Mouse (Mus musculus) lung, adult 18-20 months (tissue): ENCODE results near the gene Styxl1.

Experiments
- DNase-seq, 2 experiments: peaks; one replicate each; pipeline ENCODE4 v3.0.0; 2022; ENCODE audit warnings: mixed read lengths in 2 of 2

Styxl1 gene

DNA sequence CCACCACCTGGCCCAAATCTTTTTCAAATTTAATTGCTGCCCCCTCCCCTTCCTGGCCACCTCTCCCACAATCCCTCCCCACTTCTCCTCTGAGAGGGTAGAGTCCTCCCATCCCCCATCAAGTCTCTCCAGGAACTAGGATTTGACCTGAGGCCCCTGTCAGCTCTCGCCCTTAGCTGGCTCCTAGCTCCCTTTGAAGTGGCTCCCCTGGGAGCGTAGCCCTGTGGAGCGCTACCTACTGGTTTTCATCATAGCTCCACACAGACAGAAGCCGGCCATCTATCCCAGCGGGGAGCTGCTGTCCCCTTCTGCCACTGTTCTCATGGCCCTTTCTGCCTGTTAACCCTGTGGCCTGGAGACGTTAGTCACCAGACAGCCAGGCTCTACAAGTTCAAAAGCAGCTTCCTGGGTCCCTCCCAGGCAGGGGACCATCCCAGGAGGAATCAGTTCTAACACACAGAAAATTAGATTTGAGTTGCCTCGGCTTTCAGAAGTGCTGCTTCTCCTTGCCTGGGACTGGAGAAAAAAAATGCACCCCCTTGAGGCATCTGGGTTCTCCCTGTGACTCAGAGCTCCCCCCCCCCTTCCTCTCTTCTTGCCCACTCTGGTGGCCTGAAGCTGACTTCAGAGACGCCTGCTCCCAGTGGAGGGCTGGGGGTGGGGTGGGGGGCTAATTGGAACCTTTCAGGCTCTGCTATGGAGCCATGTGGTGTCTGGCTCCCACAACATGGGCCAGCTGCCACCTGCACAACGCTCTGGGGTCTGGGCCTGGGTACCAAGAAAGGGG, 53.5 kb downstream of the Styxl1 start:
- DNase-seq: no peak

DNA sequence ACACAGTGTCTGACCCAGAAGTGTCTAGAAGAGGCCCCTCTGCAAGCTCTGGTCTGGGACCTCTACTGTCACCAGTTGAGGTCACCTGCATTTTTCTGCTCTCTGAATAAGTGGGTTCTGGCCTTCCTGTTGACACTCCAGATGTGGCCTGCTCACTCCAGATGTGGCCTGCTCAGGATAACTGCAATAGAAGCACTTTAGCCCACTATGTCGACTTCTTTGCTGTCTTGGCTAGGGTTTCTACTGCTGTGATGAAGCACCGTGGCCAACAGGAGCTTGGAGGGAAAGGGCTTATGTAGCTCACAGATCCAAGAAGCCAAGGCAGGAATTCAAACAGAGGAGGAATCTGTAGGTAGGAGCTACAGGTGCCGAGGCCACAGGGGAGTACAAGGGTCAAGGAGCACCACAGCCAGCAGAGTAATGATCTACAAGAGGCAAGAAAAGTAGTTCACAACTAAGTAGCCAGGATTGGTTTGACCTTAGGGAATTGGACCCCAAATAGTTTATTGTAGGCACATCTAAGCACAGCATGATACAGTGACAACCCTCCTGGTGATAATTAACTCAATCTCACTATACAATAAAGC, 54.9 kb downstream of the Styxl1 start:
- DNase-seq: no peak

DNA sequence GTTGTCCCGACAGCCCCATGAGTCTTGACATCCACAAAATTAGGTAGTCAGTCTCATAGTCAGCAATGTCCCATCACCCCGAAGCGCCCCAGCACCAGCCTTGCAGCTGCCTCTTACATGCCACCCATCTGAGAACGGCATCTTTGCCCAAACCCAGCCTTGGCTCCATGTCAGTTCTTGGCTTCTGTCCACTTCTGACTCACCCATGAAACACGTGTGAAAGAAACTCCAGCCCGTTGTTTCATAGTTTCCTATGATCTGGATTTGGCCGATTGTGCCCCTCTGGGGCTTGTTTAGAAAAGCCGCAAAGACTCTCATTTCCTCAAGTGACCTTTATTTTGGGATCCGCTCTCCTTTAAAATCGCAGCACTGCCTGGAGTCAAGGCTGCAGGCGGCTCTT, 56.1 kb downstream of the Styxl1 start:
- peak; percentile 81 to 84 for DNase-seq

DNA sequence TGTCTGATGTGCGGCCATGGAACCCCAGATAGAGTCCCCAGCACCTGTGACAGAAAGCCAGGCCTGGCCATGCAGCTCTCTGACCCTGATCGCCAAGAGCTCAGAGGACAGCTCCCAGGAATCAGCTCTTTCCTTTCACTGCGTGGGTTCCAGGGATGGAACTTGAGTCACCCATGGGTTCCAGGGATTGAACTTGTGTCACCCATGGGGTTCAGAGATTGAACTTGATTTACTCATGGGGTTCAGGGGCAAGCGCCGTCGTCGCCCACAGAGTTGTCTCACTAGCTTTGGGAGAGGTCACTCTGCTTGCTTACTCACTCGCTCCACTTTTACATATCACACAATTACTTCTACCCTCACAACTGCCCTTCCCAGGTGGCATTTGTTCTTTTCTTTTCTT, 57.1 kb downstream of the Styxl1 start:
- no peak for DNase-seq

DNA sequence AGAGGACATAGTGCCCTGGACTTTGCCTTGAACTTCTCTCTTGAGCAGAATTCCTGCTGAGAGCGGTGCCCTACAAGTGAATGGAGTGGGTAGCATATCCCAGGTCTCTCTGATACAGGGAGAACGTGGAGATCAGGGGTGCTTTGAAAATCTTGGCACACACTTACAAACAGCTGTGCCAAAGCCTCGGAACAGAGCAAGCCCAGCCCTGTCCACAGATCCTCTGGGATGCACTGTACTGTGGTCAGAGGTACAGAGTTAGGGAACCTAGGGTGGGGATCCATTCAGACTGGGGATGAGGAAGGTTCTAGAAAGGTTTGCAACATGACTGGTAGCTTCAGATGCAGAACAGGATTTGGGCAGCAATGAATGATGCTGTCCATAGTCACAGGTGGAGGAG, 58.1 kb downstream of the Styxl1 start:
- DNase-seq: no peak

DNA sequence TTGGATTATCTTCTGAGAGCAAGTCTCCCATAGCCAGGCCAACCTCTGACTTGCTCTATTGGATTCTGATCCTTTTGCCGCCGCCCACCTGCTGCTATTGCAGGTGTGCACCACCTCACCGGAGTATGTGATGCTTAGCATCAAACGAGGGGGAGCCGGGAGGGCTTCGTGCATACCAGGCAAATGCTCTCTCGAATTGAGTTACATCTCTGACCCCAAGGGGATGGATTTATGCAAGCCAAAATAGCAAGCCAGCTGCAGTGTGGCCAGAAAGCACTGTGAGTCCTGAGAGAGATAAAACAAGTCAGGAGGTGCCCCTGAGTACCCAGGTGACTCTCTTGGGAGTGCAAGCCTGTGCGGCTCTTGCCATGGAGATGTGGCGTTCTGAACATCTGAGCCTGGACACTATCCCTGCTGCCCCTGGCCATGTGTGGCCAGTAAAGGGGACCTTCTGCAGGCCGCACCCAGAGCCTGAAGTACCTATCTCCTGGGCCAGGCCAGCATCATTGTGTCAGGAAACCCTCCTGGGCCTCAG, 58.5 kb downstream of the Styxl1 start:
- no peak for DNase-seq

DNA sequence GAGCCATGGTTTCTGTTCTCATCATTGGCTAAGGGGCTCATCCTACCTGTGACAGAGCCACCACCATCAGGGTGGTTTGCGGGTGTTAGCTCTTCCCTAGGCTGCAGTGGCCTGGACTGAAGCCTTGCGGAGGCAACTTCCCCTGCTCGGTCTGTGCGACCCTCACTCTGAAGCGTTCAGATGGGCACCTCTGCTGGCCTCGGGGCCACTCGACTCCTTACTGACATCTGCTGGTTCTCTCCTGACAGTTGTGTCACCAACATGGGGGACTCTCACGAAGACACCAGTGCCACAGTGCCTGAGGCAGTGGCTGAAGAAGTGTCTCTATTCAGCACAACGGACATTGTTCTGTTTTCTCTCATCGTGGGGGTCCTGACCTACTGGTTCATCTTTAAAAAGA, 62.6 kb downstream of the Styxl1 start:
- no peak for DNase-seq

DNA sequence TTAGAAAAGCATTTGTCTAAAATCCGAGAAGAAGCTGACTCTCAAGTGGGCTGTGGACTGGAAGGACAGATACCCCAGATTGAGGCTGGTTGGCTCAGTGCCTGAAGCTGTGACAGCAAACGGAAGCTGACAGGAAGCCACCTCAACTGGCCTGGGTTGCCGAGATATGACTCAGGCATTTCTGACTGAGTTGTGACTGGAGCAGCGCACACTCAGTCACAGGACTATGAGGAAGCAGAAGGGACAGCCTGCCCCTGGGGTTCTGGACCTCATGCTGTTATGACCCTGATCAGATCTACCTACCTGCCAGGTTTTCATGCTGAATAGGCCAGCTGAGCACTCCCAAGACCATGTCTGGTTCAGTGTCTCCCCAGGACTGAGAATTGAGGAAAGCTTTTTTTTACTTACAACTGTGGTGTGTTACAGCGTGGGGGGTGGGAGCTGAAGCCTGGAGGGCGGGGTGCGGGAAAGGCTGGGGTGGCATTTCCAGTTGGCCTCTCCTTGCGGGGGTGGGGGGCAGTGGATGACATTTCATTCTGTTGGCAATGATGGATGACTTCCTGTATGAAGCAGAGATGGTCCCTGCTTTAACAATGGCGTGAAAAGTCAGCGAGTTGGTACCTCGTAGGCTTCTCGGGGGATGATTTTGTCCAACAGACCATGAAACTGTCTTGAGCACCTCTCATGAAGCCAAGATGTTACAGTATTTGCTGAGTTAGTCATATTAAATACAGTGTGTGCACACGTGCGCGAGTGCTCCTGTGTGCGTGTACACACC, 64.6 kb downstream of the Styxl1 start:
- peak; percentile 82 to 88 for DNase-seq

DNA sequence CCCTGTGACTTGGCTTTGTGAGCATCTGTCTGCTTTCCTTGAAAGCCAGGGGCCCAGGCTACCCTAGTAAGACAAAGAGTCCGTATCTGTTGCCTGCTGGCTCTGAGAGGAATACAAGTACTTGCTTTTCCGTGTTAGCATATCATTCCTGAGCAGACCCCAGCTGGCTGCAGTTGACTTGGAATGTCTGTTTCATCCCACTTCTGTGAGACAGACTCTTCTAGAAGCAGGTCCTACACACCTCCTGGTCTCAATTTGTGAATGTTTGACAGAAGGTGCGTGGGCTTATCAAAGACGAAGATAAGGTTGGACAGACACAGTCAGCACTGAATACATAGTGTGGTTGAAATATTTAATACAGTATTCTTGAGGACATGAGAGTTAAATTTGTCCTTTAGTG, 65.4 kb downstream of the Styxl1 start:
- DNase-seq: no peak

DNA sequence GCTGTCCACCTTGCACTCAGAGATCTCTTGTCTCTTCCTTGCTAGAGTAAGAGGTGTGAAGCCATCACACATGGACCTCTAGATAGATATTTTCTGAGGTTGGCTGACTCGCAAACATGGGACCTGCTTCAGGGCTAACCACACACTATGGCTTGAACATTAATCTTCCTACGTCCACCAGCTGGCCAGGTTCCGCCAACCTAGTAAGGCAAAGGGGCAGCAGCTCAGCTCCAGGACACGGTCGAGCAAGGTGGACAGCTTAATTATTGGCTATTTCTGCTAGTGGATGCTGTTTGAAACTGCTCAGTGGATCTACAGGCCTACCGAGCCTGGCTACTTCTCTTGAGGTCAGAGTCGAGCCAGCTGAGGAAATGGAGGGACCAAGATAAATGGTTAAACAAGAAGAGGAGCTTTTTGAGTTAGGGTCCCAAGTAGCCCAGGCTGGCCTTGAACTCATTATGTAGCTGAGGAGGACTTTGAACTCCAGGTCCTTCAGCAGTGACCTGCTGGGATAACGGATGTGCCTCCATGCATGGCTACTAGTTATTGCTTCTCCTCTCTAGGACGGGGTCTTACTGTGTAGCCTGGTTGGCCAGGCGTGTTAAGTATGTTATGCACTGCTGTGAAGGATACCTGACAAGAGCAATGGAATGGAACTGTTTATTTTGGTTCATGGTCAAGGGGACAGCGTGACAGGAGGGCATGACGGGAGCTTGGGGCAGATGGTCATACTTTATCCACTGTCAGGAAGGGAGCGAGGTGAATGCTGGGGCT, 66.4 kb downstream of the Styxl1 start:
- DNase-seq: no peak

DNA sequence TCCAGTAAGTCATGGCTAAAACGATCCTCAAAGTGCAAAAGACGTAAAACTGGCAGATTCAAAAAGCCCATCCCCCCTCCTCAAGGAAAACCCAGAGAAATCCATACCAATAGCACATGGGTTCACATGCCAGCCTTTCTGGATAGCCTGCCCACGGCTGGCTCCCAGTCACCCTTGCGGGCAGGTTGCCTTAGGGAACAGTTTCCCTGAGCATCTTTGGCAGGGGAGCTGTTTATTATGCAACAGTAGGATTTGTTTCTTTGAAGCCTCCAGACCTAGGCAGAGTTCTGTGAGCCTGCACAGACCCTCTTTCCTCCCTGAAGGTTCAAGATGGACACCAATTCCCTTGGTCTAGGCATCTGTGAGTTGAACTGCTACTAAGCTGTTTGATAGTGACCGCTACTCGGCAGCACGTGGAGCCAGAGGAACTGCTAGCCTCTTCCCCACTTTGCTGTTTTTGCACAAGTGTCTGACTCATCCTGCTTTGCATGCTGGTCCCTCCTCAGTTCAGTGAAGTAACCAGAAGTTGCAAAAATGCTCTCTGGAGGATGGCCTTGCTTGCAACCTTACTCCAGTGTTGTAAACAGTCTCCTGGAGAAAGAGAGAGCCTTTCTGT, 67.5 kb downstream of the Styxl1 start:
- DNase-seq: peak; percentile 60 to 73

DNA sequence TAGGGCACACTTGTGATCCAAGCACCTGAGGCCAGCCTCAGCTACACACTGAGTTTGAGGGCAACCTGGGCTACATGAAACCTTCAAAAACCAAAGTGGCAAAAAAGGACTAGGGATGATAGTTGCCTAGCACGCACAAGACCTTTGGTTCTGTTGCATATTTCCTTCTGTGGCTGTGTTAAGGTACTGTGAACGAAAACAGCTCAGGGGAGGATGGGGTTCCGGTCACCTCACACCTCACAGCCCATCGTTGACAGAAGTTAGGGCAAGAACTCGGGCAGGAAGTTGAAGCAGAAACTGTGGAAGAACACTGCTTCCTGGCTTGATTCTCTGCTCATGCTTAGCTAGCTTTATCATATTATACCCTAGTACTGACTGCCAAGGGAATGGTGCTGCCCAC, 68.5 kb downstream of the Styxl1 start:
- no peak for DNase-seq

DNA sequence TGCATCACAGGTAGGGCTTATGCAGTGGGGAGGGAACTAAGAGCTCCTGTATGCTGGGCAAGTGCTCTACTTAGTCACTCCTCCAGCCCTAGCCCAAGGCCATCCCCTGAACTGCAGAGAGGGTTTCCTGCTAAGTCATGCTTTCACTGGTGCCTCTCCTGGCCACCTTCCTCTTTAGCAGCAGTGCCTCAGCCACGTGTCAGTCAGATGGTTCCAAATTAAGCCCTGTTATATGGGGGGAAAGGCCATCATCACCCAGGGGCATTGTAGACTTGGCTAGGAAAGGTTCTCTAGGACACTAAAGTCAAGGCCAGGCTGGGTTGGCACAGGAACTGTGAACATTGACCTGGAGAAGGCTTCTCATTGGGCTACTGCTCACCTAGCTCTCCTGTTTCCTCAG, 70.3 kb downstream of the Styxl1 start:
- no peak for DNase-seq

DNA sequence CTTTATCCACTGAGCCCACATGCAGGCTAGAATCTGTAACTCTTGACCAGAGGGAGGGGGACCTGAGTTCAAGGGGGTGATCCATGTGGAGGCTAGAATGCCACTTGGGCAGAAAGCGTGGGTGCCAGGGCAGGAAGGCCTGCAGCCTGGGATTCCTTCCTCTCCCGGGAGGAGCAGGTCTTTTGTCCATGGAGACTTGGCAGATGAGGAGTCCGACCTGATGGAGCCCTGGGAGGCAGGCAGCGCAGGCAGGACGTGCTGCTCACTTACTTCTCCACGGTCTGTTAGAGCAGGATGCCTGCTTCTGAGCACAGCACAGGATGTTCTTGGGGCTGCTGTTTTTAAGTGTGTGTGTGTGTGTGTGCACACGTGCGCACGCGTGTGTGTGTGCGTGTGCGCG, 71.1 kb downstream of the Styxl1 start:
- no peak for DNase-seq

DNA sequence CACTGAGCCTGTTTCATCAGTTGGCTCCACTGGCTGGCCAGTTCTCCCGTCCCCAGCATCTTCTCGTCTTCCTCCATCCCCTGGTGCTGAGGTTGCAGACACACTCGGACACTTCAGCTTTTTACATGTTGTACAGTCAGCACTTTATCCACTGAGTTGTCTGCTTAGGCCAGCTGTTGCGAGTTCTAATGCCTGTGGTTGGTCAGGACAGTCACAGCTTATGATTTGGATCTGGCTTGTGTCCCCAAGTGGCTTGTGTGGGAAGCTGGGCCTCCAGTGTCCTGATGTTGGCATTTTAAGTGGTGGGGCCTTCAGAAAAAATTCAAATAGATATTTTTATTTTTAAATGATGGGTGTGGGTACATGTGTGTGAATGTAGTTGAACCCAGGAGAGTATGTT, 72.8 kb downstream of the Styxl1 start:
- no peak for DNase-seq

DNA sequence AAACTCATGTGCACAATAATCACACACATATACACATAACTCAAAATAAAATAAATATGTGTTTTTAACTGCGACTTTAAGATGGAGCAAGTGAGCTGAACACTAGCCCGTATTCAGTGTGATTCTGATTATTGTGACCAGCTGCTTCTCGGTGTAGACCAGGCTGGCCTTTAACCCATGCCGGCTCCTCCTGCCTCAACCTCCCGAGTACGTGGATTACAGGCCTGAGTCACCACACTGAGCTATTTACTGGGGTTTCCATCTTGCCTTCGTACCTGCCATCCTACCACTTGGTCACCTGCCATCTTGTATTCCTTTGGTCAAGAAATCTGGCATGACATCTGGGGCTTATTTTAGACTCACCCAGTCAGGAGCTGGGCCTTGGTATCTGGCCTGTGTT, 74.8 kb downstream of the Styxl1 start:
- no peak for DNase-seq

DNA sequence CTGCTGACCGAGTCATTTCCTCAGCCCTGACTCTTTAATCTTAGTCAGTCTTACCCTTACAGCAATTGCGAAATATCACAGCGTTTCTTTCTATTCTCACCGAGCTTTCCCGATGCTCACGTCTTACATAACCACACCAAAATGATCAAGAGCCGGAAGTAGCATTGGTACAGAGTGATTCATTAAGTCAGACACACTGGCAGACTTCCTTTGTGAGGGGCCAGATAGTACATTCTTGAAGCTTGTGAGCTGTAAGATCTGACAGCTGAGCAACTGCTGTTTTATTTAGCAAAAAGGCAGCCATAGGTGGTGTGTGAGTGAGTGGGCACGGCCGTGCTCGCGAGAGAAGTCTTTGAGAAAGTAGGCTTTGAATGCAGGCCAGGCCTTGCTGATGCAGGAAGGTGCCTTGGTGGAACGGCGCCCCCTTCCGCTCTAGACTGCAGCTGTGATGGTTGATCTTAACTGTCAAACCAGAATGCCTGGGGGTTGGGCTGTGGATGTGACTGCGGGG, 75.4 kb downstream of the Styxl1 start:
- peak; percentile 52 to 74 for DNase-seq

DNA sequence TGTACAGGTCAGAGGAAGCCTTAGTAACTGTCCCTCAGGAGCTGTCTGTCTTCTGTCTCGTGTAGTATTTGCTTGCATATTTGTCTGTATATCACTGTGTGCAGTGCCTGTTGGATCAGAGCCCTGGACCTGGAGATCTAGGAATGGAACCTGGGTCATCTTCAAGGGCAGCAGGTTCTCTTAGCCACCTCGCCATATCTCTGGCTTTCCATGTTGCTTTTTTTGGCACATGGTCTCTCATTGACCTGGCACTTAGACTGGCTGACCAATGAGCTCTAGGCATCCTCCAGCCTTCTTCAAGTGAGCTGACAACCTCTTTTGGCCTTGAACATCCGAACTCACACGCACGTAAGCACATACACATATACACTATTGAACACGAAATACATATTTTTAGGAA, 76.0 kb downstream of the Styxl1 start:
- no peak for DNase-seq

DNA sequence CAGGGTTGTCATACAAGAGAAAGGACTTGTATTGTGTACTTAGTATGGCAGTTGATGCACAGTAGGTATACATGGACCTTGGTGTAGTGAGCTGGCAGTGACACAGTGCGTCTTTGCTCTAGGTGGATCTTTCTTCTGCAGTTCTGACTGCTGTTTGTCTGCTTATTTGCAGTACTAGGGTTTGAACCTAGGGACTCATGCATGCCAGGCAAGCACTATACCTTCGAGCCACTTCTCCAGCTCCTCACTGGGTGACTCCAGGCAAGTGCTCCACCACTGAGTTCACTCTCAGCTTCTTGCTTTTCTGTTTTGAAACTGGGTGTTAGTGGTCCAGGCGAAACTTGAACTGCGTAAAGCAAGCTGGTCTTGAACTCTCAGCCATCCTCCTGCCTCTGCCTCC, 76.6 kb downstream of the Styxl1 start:
- no peak for DNase-seq

DNA sequence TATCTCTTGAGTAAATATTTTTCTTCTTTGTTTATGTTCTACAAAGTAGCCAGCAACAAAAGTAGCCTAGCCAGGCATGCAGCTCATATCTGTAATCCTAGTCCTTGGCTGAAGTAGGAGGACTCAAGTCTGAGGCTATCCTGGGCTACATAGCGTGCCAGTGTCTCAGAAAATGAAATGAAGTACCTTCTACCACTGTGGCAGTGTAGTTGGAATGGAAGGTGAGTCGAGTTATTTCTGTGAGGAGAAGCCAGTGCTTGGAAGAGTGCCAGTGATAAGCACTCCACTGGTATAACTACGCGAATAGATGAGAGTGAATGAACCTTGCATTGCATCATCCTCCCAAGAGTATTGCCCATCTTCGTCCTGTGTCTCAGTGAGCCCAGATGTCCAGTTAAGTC, 80.5 kb downstream of the Styxl1 start:
- DNase-seq: peak; percentile 44 to 65
